Mouse (Mus musculus): ENCODE measurements around the gene Akap13. TPM values are rescaled to one million over a fixed set of nuclear protein-coding genes. Genes with fewer than 3 reads are reported as not detected.

The Akap13 gene
- polyA plus RNA-seq, 1 experiment from 2014 or later = 39.9 TPM

DNA sequence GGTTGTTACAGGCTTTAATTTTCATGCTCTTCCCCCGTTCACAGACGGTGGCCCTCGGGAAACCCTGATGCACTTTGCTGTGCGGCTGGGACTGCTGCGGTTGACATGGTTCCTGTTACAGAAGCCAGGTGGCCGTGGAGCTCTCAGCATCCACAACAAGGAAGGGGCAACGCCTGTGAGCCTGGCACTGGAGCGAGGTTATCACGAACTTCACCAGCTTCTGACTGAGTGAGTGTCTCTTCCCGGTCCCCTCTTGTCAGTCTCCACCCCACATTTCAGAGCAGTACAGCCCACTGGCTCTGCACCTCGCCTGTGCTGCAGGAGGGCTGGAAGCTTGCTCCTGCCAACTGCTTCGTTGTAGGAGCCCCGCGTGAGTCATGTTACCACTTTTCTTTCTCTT lies 130.8 kb downstream of the Akap13 start:
- H3K36me3 ChIP-seq (ENCODE audit: control insufficient read depth, insufficient read depth, low read length) = no peaks in the 10 kb centered on the region; the same call in 1 of the 2 replicates
- H3K27me3 ChIP-seq (ENCODE audit: control insufficient read depth, insufficient read depth, low read length) = no peaks in the 10 kb centered on the region
- 0 out of 2 replicates have a peak overlapping the region, but pooled peaks have one; percentile 26 for H3K9ac ChIP-seq (ENCODE audit: low read length)
- WGBS = 51% methylated on average over 14 of the region's 14 CpGs
- H3K4me3 ChIP-seq (replicated peaks; ENCODE audit: low read length) = no peak overlapping the region; the same call in 1 of the 2 replicates
- peak overlapping the region; percentile 24 for H3K4me2 ChIP-seq (ENCODE audit: low read depth, low read length)
- peaks cover 14% of the 10 kb centered on the region; the same call in 1 of the 2 replicates for H3K4me1 ChIP-seq (ENCODE audit: control insufficient read depth, insufficient read depth, low read length)
- no peaks in the 10 kb centered on the region for H3K9me3 ChIP-seq (replicated peaks; ENCODE audit: control insufficient read depth, low read length)
- peak overlapping the region; percentile 56 for H3K27ac ChIP-seq (ENCODE audit: low read length)
- ATAC-seq (ENCODE audit: insufficient read depth, low FRiP score) = peak; percentile 53; the same call in 1 of the 2 replicates

- Histone ChIP-seq H3K9me3 (replicated peaks; ENCODE audit: control insufficient read depth, low read length) (no peaks in the 10 kb centered on the region), H3K9ac (ENCODE audit: low read length) (no peak overlapping the region), H3K4me2 (ENCODE audit: low read depth, low read length) (no peak overlapping the region), H3K36me3 (ENCODE audit: control insufficient read depth, insufficient read depth, low read length) (no peaks in the 10 kb centered on the region; the same call in 1 of the 2 replicates), H3K4me3 (replicated peaks; ENCODE audit: low read length) (no peak overlapping the region), H3K27ac (ENCODE audit: low read length) (no peak overlapping the region), H3K4me1 (ENCODE audit: control insufficient read depth, insufficient read depth, low read length) (peaks cover 14% of the 10 kb centered on the region; the same call in 1 of the 2 replicates), H3K27me3 (ENCODE audit: control insufficient read depth, insufficient read depth, low read length) (no peaks in the 10 kb centered on the region)
- WGBS = 70% methylated on average over 5 of the region's 5 CpGs
- ATAC-seq (ENCODE audit: insufficient read depth, low FRiP score) = no peak
Observed at GRCm38 (mm10) chr7:75587727-75588126, 132.4 kb downstream of the Akap13 start.

DNA sequence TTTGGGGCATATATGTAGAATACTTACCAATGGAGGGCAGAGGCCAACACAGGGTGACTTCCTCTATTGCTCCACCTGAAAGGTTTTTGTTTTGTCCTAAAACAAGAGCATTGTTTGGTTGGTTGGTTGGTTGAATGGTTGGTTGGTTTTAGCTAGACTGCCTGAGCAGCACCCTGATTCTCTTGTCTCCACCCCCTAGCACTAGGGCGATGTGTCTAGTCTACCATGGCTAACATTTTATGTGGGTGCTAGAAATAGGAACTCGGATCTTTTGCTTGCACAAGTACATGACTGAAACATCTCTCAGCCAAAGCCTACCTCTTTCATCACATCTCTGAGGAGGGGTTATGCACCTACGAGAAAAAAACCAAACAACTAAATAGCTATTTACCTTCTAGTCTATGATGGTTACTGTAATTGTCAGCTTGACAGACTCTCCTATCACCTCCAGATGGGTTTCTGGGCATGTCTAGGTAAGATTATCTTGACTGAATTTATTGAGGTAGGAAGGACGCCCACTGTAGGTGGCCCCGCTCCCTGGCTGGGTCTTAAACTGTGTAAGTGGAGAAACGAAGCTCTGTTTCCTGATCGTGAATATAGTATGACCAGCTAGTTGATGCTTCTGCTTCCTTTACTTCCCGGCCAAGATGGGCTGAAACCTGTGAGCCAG lies 134.1 kb downstream of the Akap13 start:
- H3K4me1 ChIP-seq (ENCODE audit: control insufficient read depth, insufficient read depth, low read length) = peaks cover 12% of the 10 kb centered on the region; the same call in 1 of the 2 replicates
- no peak for ATAC-seq (ENCODE audit: insufficient read depth, low FRiP score)
- H3K27me3 ChIP-seq (ENCODE audit: control insufficient read depth, insufficient read depth, low read length) = no peaks in the 10 kb centered on the region
- no peaks in the 10 kb centered on the region for H3K9me3 ChIP-seq (replicated peaks; ENCODE audit: control insufficient read depth, low read length)
- H3K9ac ChIP-seq (ENCODE audit: low read length) = no peak overlapping the region
- no peaks in the 10 kb centered on the region; the same call in 1 of the 2 replicates for H3K36me3 ChIP-seq (ENCODE audit: control insufficient read depth, insufficient read depth, low read length)
- no peak overlapping the region for H3K27ac ChIP-seq (ENCODE audit: low read length)
- H3K4me2 ChIP-seq (ENCODE audit: low read depth, low read length) = no peak overlapping the region
- no peak overlapping the region for H3K4me3 ChIP-seq (replicated peaks; ENCODE audit: low read length)
- 92% methylated on average over 8 of the region's 8 CpGs for WGBS

DNA sequence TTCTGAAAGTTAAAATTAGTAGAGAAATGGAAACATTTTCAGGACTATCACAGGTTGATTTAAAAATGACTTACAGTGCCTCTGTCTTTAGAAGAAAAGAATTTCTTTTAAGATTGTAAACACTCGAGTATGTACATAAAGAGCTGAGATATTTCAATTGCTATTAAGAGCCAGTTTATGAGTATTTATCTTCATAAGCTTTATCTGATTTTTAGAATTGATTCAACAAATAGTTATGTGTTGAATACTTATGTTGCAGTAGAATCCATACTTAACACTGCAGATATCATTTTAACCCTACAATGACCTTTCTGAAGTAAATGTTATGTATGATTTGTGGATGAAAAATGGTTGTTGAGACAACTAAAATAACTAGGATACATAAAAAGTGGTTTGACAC lies 136.6 kb downstream of the Akap13 start:
- H3K4me1 ChIP-seq (ENCODE audit: control insufficient read depth, insufficient read depth, low read length) = no peaks in the 10 kb centered on the region
- H3K27me3 ChIP-seq (ENCODE audit: control insufficient read depth, insufficient read depth, low read length) = no peaks in the 10 kb centered on the region
- H3K9ac ChIP-seq (ENCODE audit: low read length) = no peak overlapping the region
- no peak overlapping the region for H3K4me2 ChIP-seq (ENCODE audit: low read depth, low read length)
- H3K36me3 ChIP-seq (ENCODE audit: control insufficient read depth, insufficient read depth, low read length) = no peaks in the 10 kb centered on the region; the same call in 1 of the 2 replicates
- WGBS = 48% methylated on average over 1 of the region's 1 CpGs
- H3K4me3 ChIP-seq (replicated peaks; ENCODE audit: low read length) = no peak overlapping the region
- no peaks in the 10 kb centered on the region for H3K9me3 ChIP-seq (replicated peaks; ENCODE audit: control insufficient read depth, low read length)
- no peak overlapping the region for H3K27ac ChIP-seq (ENCODE audit: low read length)
- no peak for ATAC-seq (ENCODE audit: insufficient read depth, low FRiP score)

DNA sequence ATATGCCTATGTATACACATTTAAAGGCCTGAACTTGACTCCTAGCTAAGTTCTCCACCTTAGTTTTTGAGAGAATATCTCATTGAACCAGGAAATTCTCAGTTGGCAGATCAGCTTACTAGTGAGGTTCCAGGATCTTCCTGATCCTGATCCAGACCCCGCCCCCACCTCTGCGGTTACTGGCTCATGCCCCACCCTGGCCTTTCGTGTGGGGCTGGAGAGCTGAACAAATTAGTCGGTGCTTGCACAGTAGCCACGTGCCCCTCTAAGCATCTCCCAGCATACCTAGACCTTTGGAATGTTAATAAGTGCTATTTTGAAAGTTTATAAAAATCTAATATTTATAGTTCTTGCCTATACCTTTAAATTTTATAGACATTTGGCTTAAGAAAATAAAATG lies 139.5 kb downstream of the Akap13 start:
- Histone ChIP-seq H3K4me3 (replicated peaks; ENCODE audit: low read length) (no peak overlapping the region), H3K36me3 (ENCODE audit: control insufficient read depth, insufficient read depth, low read length) (no peaks in the 10 kb centered on the region), H3K4me1 (ENCODE audit: control insufficient read depth, insufficient read depth, low read length) (no peaks in the 10 kb centered on the region), H3K27ac (ENCODE audit: low read length) (no peak overlapping the region), H3K27me3 (ENCODE audit: control insufficient read depth, insufficient read depth, low read length) (no peaks in the 10 kb centered on the region), H3K9ac (ENCODE audit: low read length) (no peak overlapping the region), H3K4me2 (ENCODE audit: low read depth, low read length) (no peak overlapping the region), H3K9me3 (replicated peaks; ENCODE audit: control insufficient read depth, low read length) (no peaks in the 10 kb centered on the region)
- WGBS = 64% methylated on average over 5 of the region's 5 CpGs
- ATAC-seq (ENCODE audit: insufficient read depth, low FRiP score) = no peak

GRCm38 (mm10) chr7:75595268-75595667 lies 139.9 kb downstream of the Akap13 start:
- Histone ChIP-seq H3K9ac (ENCODE audit: low read length) (no peak overlapping the region), H3K27ac (ENCODE audit: low read length) (no peak overlapping the region), H3K4me2 (ENCODE audit: low read depth, low read length) (no peak overlapping the region), H3K4me1 (ENCODE audit: control insufficient read depth, insufficient read depth, low read length) (no peaks in the 10 kb centered on the region), H3K27me3 (ENCODE audit: control insufficient read depth, insufficient read depth, low read length) (no peaks in the 10 kb centered on the region), H3K36me3 (ENCODE audit: control insufficient read depth, insufficient read depth, low read length) (no peaks in the 10 kb centered on the region), H3K4me3 (replicated peaks; ENCODE audit: low read length) (no peak overlapping the region), H3K9me3 (replicated peaks; ENCODE audit: control insufficient read depth, low read length) (no peaks in the 10 kb centered on the region)
- ATAC-seq (ENCODE audit: insufficient read depth, low FRiP score) = no peak

DNA sequence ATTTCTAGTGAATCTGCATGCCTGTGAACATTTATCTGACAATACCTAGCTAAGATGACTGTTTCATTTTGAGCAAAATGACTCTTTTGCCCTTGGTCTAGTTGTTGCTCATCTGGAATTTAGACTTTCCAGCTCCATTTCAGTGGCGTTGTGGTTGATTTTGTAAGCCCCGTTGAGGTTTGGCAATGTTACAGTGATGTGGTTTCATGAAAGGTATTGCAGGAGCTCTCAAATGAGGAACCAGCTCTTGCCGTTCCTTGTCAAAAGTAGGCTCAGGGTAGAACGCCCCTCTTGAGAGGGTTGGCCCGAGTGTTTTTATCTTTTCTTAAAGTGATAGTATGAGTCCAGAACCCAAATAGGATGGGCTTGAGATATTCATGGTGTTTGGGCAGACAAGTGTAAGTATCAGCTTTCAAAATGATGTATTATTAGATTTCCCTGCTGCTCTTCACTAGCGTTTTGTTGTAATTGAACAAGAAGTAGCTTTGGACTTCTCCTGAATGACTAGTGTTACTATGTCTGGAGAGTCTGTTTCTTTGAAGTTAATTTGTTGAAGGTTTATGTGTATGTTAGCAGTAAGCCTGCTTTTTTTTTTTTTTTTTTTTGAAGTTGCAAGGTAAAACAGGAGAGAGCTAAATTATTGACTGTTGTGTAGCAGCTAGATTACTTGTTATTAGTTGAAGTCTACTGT lies 140.9 kb downstream of the Akap13 start:
- no peak for ATAC-seq (ENCODE audit: insufficient read depth, low FRiP score)
- H3K4me1 ChIP-seq (ENCODE audit: control insufficient read depth, insufficient read depth, low read length) = no peaks in the 10 kb centered on the region
- H3K9me3 ChIP-seq (replicated peaks; ENCODE audit: control insufficient read depth, low read length) = no peaks in the 10 kb centered on the region
- no peak overlapping the region for H3K4me3 ChIP-seq (replicated peaks; ENCODE audit: low read length)
- no peak overlapping the region for H3K4me2 ChIP-seq (ENCODE audit: low read depth, low read length)
- no peak overlapping the region for H3K9ac ChIP-seq (ENCODE audit: low read length)
- no peaks in the 10 kb centered on the region for H3K36me3 ChIP-seq (ENCODE audit: control insufficient read depth, insufficient read depth, low read length)
- WGBS = 69% methylated on average over 6 of the region's 6 CpGs
- no peaks in the 10 kb centered on the region for H3K27me3 ChIP-seq (ENCODE audit: control insufficient read depth, insufficient read depth, low read length)
- no peak overlapping the region for H3K27ac ChIP-seq (ENCODE audit: low read length)

GRCm38 (mm10) chr7:75597840-75598239 lies 142.5 kb downstream of the Akap13 start:
- no peak overlapping the region for H3K4me3 ChIP-seq (replicated peaks; ENCODE audit: low read length)
- no peak overlapping the region for H3K9ac ChIP-seq (ENCODE audit: low read length)
- H3K27ac ChIP-seq (ENCODE audit: low read length) = no peak overlapping the region
- no peaks in the 10 kb centered on the region for H3K9me3 ChIP-seq (replicated peaks; ENCODE audit: control insufficient read depth, low read length)
- 83% methylated on average over 2 of the region's 2 CpGs for WGBS
- H3K4me1 ChIP-seq (ENCODE audit: control insufficient read depth, insufficient read depth, low read length) = no peaks in the 10 kb centered on the region
- no peak overlapping the region for H3K4me2 ChIP-seq (ENCODE audit: low read depth, low read length)
- H3K27me3 ChIP-seq (ENCODE audit: control insufficient read depth, insufficient read depth, low read length) = no peaks in the 10 kb centered on the region
- ATAC-seq (ENCODE audit: insufficient read depth, low FRiP score) = no peak
- 0 out of 2 replicates have a peak, but pooled peaks cover 4% of the 10 kb centered on the region for H3K36me3 ChIP-seq (ENCODE audit: control insufficient read depth, insufficient read depth, low read length)

DNA sequence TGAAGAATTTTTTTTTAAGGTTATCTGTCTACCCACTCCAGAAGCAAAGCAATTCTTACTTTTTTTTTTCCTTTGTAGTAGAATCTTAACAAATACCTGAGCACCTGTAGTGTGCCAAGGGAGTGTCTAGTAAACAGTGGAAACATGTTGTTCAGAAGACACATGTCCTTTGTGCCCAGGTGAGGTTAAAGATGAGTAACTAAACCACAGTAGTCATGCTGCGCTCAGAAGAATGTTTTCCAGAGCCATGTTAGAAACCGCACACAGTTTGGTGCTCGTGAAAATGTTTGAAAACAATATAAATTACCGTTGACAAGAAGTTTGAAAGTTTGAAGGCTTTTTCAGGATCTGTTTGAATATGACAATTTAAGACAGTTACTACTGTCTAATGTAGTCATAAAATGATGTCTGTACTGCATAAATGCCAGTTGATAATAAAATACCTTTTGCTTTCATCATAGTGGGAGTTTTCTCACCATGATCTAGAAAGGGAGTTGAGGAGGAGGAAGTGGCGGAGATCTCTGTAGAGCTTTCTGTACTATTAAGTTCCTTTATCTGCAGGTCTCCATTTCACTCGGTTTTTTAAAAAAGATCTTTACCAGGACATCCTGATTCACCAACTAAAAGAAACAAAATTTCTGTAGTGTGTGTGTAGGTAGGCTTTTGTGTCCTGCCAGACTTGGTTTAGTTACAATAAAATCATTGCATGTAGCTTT lies 145.2 kb downstream of the Akap13 start:
- no peak overlapping the region for H3K9ac ChIP-seq (ENCODE audit: low read length)
- ATAC-seq (ENCODE audit: insufficient read depth, low FRiP score) = no peak
- H3K4me1 ChIP-seq (ENCODE audit: control insufficient read depth, insufficient read depth, low read length) = no peaks in the 10 kb centered on the region
- no peak overlapping the region for H3K4me3 ChIP-seq (replicated peaks; ENCODE audit: low read length)
- 0 out of 2 replicates have a peak, but pooled peaks cover 6% of the 10 kb centered on the region for H3K36me3 ChIP-seq (ENCODE audit: control insufficient read depth, insufficient read depth, low read length)
- no peak overlapping the region for H3K27ac ChIP-seq (ENCODE audit: low read length)
- no peaks in the 10 kb centered on the region for H3K9me3 ChIP-seq (replicated peaks; ENCODE audit: control insufficient read depth, low read length)
- H3K4me2 ChIP-seq (ENCODE audit: low read depth, low read length) = no peak overlapping the region
- 82% methylated on average over 6 of the region's 6 CpGs for WGBS
- H3K27me3 ChIP-seq (ENCODE audit: control insufficient read depth, insufficient read depth, low read length) = no peaks in the 10 kb centered on the region
